Mouse (Mus musculus): ENCODE measurements at regions not wholly inside any gene's neighbourhood (a gene's known extent, or its start where the extent isn't known, plus 50 kb on each side); places are given as distances from the start of the nearest gene placed in this dataset.

- no peak for TF ChIP-seq POLR2A (IDR thresholded peaks at IDR 0.05; ENCODE audit: insufficient read depth, low read length)
- no peak for TF ChIP-seq CTCF (IDR thresholded peaks at IDR 0.05; ENCODE audit: low read depth, low read length)
Observed at GRCm38 (mm10) chr9:61682316-61682715, 232.0 kb downstream of the Rplp1 start.
